Mouse (Mus musculus): ENCODE measurements around the gene Srrm1.

Srrm1 gene

GRCm38 (mm10) chr4:135272640-135273306, 80.3 kb downstream of the Srrm1 start, which contains the start of gene Clic4:
TSS of gene Clic4 (minus strand) at chr4:135272814.
- peak; percentile 100 for DNase-seq (ENCODE audit: low read depth, low spot score)

GRCm38 (mm10) chr4:135271881-135272616, 81.1 kb downstream of the Srrm1 start:
- peak; percentile 43 for DNase-seq (ENCODE audit: low read depth, low spot score)

- DNase-seq (ENCODE audit: low read depth, low spot score): no peak
These were observed 81.7 kb downstream of the Srrm1 start for GRCm38 (mm10) chr4:135271419-135271828.

Measured in embryo, embryonic 11.5 days (tissue).